Mouse (Mus musculus): ENCODE measurements around the gene Necab3. TPM values are rescaled to one million over a fixed set of nuclear protein-coding genes. Genes with fewer than 3 reads are reported as not detected.

Necab3 gene
- polyA plus RNA-seq, 1 experiment = 5.1 TPM

- H3K27ac ChIP-seq (ENCODE audit: insufficient read depth, low read length) = no peak overlapping the region
- no peaks in the 10 kb centered on the region for H3K4me1 ChIP-seq (ENCODE audit: control insufficient read depth, insufficient read depth, low read length)
- TF ChIP-seq EP300 (IDR thresholded peaks at IDR 0.05; ENCODE audit: insufficient read depth, low read depth, low read length) (no peak), CTCF (IDR thresholded peaks at IDR 0.05; ENCODE audit: low read depth, low read length) (no peak), POLR2A (IDR thresholded peaks at IDR 0.05; ENCODE audit: insufficient read depth, low read length) (no peak)
- no peak overlapping the region for H3K9ac ChIP-seq (ENCODE audit: low read depth, poor library complexity, severe bottlenecking)
- H3K36me3 ChIP-seq (ENCODE audit: control insufficient read depth, insufficient read depth, low read length, poor library complexity, severe bottlenecking) = peaks cover 74% of the 10 kb centered on the region
- H3K27me3 ChIP-seq (ENCODE audit: control insufficient read depth, insufficient read depth, low read length, poor library complexity, severe bottlenecking) = no peaks in the 10 kb centered on the region
- H3K4me3 ChIP-seq (ENCODE audit: low read depth, low read length) = no peak overlapping the region
- no peaks in the 10 kb centered on the region for H3K9me3 ChIP-seq (replicated peaks; ENCODE audit: control insufficient read depth, insufficient read depth, low read length, poor library complexity, severe bottlenecking)
Observed at GRCm38 (mm10) chr2:154516944-154517343, 41.7 kb downstream of the Necab3 start.

GRCm38 (mm10) chr2:154510141-154510540 is 48.5 kb downstream of the Necab3 start:
- TF ChIP-seq POLR2A (IDR thresholded peaks at IDR 0.05; ENCODE audit: insufficient read depth, low read length) (no peak), CTCF (IDR thresholded peaks at IDR 0.05; ENCODE audit: low read depth, low read length) (no peak), EP300 (IDR thresholded peaks at IDR 0.05; ENCODE audit: insufficient read depth, low read depth, low read length) (no peak)
- no peaks in the 10 kb centered on the region for H3K27me3 ChIP-seq (ENCODE audit: control insufficient read depth, insufficient read depth, low read length, poor library complexity, severe bottlenecking)

GRCm38 (mm10) chr2:154508450-154508849 is 50.2 kb downstream of the Necab3 start:
- Histone ChIP-seq H3K4me3 (ENCODE audit: low read depth, low read length) (no peak overlapping the region), H3K36me3 (ENCODE audit: control insufficient read depth, insufficient read depth, low read length, poor library complexity, severe bottlenecking) (peaks cover 76% of the 10 kb centered on the region), H3K9me3 (replicated peaks; ENCODE audit: control insufficient read depth, insufficient read depth, low read length, poor library complexity, severe bottlenecking) (no peaks in the 10 kb centered on the region), H3K27me3 (ENCODE audit: control insufficient read depth, insufficient read depth, low read length, poor library complexity, severe bottlenecking) (no peaks in the 10 kb centered on the region), H3K9ac (ENCODE audit: low read depth, poor library complexity, severe bottlenecking) (no peak overlapping the region), H3K4me1 (ENCODE audit: control insufficient read depth, insufficient read depth, low read length) (no peaks in the 10 kb centered on the region), H3K27ac (ENCODE audit: insufficient read depth, low read length) (no peak overlapping the region)
- no peak for TF ChIP-seq POLR2A (IDR thresholded peaks at IDR 0.05; ENCODE audit: insufficient read depth, low read length)
- no peak for TF ChIP-seq CTCF (IDR thresholded peaks at IDR 0.05; ENCODE audit: low read depth, low read length)
- TF ChIP-seq EP300 (IDR thresholded peaks at IDR 0.05; ENCODE audit: insufficient read depth, low read depth, low read length) = no peak

More at GRCm38 (mm10) chr2:154510141-154510540, 48.5 kb downstream of the Necab3 start:
- no peak overlapping the region for H3K9ac ChIP-seq (ENCODE audit: low read depth, poor library complexity, severe bottlenecking)
- no peaks in the 10 kb centered on the region for H3K9me3 ChIP-seq (replicated peaks; ENCODE audit: control insufficient read depth, insufficient read depth, low read length, poor library complexity, severe bottlenecking)
- H3K4me3 ChIP-seq (ENCODE audit: low read depth, low read length) = no peak overlapping the region
- H3K36me3 ChIP-seq (ENCODE audit: control insufficient read depth, insufficient read depth, low read length, poor library complexity, severe bottlenecking) = peaks cover 70% of the 10 kb centered on the region
- H3K27ac ChIP-seq (ENCODE audit: insufficient read depth, low read length) = no peak overlapping the region
- no peaks in the 10 kb centered on the region for H3K4me1 ChIP-seq (ENCODE audit: control insufficient read depth, insufficient read depth, low read length)

- Histone ChIP-seq H3K9me3 (replicated peaks; ENCODE audit: control insufficient read depth, insufficient read depth, low read length, poor library complexity, severe bottlenecking) (no peaks in the 10 kb centered on the region), H3K27me3 (ENCODE audit: control insufficient read depth, insufficient read depth, low read length, poor library complexity, severe bottlenecking) (no peaks in the 10 kb centered on the region), H3K27ac (ENCODE audit: insufficient read depth, low read length) (peak overlapping the region; percentile 49), H3K4me1 (ENCODE audit: control insufficient read depth, insufficient read depth, low read length) (no peaks in the 10 kb centered on the region), H3K4me3 (ENCODE audit: low read depth, low read length) (no peak overlapping the region), H3K9ac (ENCODE audit: low read depth, poor library complexity, severe bottlenecking) (no peak overlapping the region), H3K36me3 (ENCODE audit: control insufficient read depth, insufficient read depth, low read length, poor library complexity, severe bottlenecking) (peaks cover 76% of the 10 kb centered on the region)
- TF ChIP-seq EP300 (IDR thresholded peaks at IDR 0.05; ENCODE audit: insufficient read depth, low read depth, low read length) = 0 out of 2 replicates have a peak, but pooled peaks have one; percentile 20
- peak; percentile 31 for TF ChIP-seq CTCF (IDR thresholded peaks at IDR 0.05; ENCODE audit: low read depth, low read length)
- no peak for TF ChIP-seq POLR2A (IDR thresholded peaks at IDR 0.05; ENCODE audit: insufficient read depth, low read length)
Observed at GRCm38 (mm10) chr2:154507566-154508283, 51.0 kb downstream of the Necab3 start.

- no peak for TF ChIP-seq EP300 (IDR thresholded peaks at IDR 0.05; ENCODE audit: insufficient read depth, low read depth, low read length)
- TF ChIP-seq POLR2A (IDR thresholded peaks at IDR 0.05; ENCODE audit: insufficient read depth, low read length) = no peak
- no peak for TF ChIP-seq CTCF (IDR thresholded peaks at IDR 0.05; ENCODE audit: low read depth, low read length)
- no peak overlapping the region for H3K27ac ChIP-seq (ENCODE audit: insufficient read depth, low read length)
- peaks cover 76% of the 10 kb centered on the region for H3K36me3 ChIP-seq (ENCODE audit: control insufficient read depth, insufficient read depth, low read length, poor library complexity, severe bottlenecking)
Observed at GRCm38 (mm10) chr2:154507076-154507475, 51.6 kb downstream of the Necab3 start.

GRCm38 (mm10) chr2:154500758-154501157 is 57.9 kb downstream of the Necab3 start:
- peaks cover 49% of the 10 kb centered on the region for H3K36me3 ChIP-seq (ENCODE audit: control insufficient read depth, insufficient read depth, low read length, poor library complexity, severe bottlenecking)

More at GRCm38 (mm10) chr2:154507076-154507475, 51.6 kb downstream of the Necab3 start:
- no peaks in the 10 kb centered on the region for H3K9me3 ChIP-seq (replicated peaks; ENCODE audit: control insufficient read depth, insufficient read depth, low read length, poor library complexity, severe bottlenecking)
- no peaks in the 10 kb centered on the region for H3K27me3 ChIP-seq (ENCODE audit: control insufficient read depth, insufficient read depth, low read length, poor library complexity, severe bottlenecking)
- no peak overlapping the region for H3K4me3 ChIP-seq (ENCODE audit: low read depth, low read length)
- no peaks in the 10 kb centered on the region for H3K4me1 ChIP-seq (ENCODE audit: control insufficient read depth, insufficient read depth, low read length)
- no peak overlapping the region for H3K9ac ChIP-seq (ENCODE audit: low read depth, poor library complexity, severe bottlenecking)

More at GRCm38 (mm10) chr2:154500758-154501157, 57.9 kb downstream of the Necab3 start:
- Histone ChIP-seq H3K27ac (ENCODE audit: insufficient read depth, low read length) (no peak overlapping the region; the same call in 1 of the 2 replicates), H3K4me3 (ENCODE audit: low read depth, low read length) (no peak overlapping the region), H3K27me3 (ENCODE audit: control insufficient read depth, insufficient read depth, low read length, poor library complexity, severe bottlenecking) (no peaks in the 10 kb centered on the region), H3K9me3 (replicated peaks; ENCODE audit: control insufficient read depth, insufficient read depth, low read length, poor library complexity, severe bottlenecking) (no peaks in the 10 kb centered on the region), H3K9ac (ENCODE audit: low read depth, poor library complexity, severe bottlenecking) (no peak overlapping the region), H3K4me1 (ENCODE audit: control insufficient read depth, insufficient read depth, low read length) (peaks cover 7% of the 10 kb centered on the region)
- TF ChIP-seq CTCF (IDR thresholded peaks at IDR 0.05; ENCODE audit: low read depth, low read length) = no peak
- TF ChIP-seq POLR2A (IDR thresholded peaks at IDR 0.05; ENCODE audit: insufficient read depth, low read length) = no peak
- no peak for TF ChIP-seq EP300 (IDR thresholded peaks at IDR 0.05; ENCODE audit: insufficient read depth, low read depth, low read length)
